Mouse (Mus musculus) stomach, embryonic 16.5 days (tissue): ENCODE data around the gene Shisa2. TPM values are rescaled to one million over a fixed set of nuclear protein-coding genes. Genes with fewer than 3 reads are reported as not detected.

Source experiments
- ATAC-seq: fragments of 200-750 bp; cut with Nextera tagmentation; 2 replicates; pipeline ENCODE4 v1.8.0; 2017; ENCODE audit warnings: moderate number of reproducible peaks, moderate TSS enrichment; ENCODE audit not compliant: insufficient read depth, low FRiP score
- H3K27ac ChIP-seq: fragments of 300-500 bp; sonication (generic); 2 replicates; pipeline ENCODE4 v1.5.1; 2014; ENCODE audit warnings: low read length
- H3K27me3 ChIP-seq: fragments of 300-500 bp; sonication (generic); 2 replicates; pipeline ENCODE4 v1.6.1; 2014; ENCODE audit warnings: low read length, control low read depth, mixed read lengths; ENCODE audit not compliant: control insufficient read depth, insufficient read depth
- H3K36me3 ChIP-seq: fragments of 300-500 bp; sonication (generic); 2 replicates; pipeline ENCODE4 v1.6.1; 2014; ENCODE audit warnings: low read length; ENCODE audit not compliant: control insufficient read depth, insufficient read depth
- H3K4me1 ChIP-seq: fragments of 300-500 bp; sonication (generic); 2 replicates; pipeline ENCODE4 v1.6.1; 2014; ENCODE audit warnings: low read length, control low read depth, mixed read lengths; ENCODE audit not compliant: control insufficient read depth, insufficient read depth
- H3K4me2 ChIP-seq: fragments of 300-500 bp; sonication (generic); 2 replicates; pipeline ENCODE4 v1.6.1; 2014; ENCODE audit warnings: low read depth, low read length, mixed read lengths
- H3K4me3 ChIP-seq: fragments of 300-500 bp; sonication (generic); replicated peaks from 2 replicates; pipeline ENCODE4 v1.5.1; 2014; ENCODE audit warnings: mild to moderate bottlenecking, low read length
- H3K9ac ChIP-seq: fragments of 300-500 bp; sonication (generic); 2 replicates; pipeline ENCODE4 v1.6.1; 2014; ENCODE audit warnings: low read length
- H3K9me3 ChIP-seq: fragments of 300-500 bp; sonication (generic); replicated peaks from 2 replicates; pipeline ENCODE4 v1.6.1; 2016; ENCODE audit warnings: low read length, control low read depth; ENCODE audit not compliant: control insufficient read depth
- WGBS: fragments of 180-500 bp; shearing (Covaris S2); extraction: QIAGEN DNeasy Blood & Tissue Kit; methylation state at CpG from one replicate; pipeline ENCODE4 v1.1.7; 2014; 5-methylcytosine and 5-hydroxymethylcytosine counted together
- polyA plus RNA-seq: library from polyadenylated mRNA; unstranded; fragments of >200 nt; fragmentation: Nextera tagmentation; extraction: Ambion mirVana; gene quantifications from 2 replicates; pipeline ENCODE4 v1.2.1, GENCODE M21; 2015

Gene Shisa2
- polyA plus RNA-seq, 1 experiment from 2014 or later: 5.4 TPM

DNA sequence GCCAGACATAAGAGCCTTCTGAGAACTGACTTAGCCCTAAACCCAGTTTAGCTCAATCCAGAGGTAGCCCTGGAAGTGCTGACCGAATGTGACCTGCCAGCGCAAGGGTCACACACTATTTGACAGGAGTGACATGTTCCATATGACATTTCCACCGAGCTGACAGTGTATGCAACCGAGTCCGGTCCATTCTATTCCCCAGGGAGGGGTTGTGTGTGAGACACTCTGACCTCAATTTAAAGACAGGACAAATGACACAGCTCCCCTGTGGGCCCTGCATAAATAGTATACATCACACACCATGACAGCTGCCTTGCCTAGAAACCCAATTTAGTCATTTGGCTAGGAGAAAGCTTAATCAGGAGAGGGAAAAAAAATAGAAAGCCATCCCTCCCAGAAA lies 16.7 kb downstream of the Shisa2 start:
- no peak overlapping the region for H3K4me2 ChIP-seq
- 33% methylated on average over 5 of the region's 5 CpGs for WGBS
- no peak for ATAC-seq

GRCm38 (mm10) chr14:59643582-59643981 lies 18.5 kb downstream of the Shisa2 start:
- WGBS: 36% methylated on average over 12 of the region's 12 CpGs

More for the DNA sequence above, 16.7 kb downstream of the Shisa2 start:
- H3K36me3 ChIP-seq: no peaks in the 10 kb centered on the region
- H3K27ac ChIP-seq: no peak overlapping the region
- no peak overlapping the region for H3K4me3 ChIP-seq
- no peaks in the 10 kb centered on the region for H3K27me3 ChIP-seq
- H3K4me1 ChIP-seq: peaks cover 11% of the 10 kb centered on the region; the same call in 1 of the 2 replicates
- no peak overlapping the region for H3K9ac ChIP-seq
- H3K9me3 ChIP-seq: no peaks in the 10 kb centered on the region

DNA sequence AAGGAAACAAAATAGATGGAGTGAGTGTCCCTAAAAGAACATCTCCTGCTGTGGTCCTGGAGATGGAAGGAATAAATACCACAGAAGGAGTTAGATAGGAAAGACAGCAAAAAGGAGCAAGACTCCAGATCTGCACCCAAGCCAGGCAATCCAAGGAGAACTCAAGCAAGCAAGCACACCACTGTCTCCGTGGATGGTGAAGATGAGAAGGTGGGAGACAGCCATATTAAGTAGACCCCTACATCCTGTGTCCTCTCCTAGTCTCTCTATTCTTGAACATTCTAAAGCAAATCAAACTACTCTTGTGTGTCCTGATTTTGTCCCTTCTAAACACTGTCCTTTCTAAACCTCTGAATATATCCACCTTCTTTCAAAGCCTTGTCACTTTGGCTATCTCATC lies 19.1 kb downstream of the Shisa2 start:
- ATAC-seq: no peak

More at GRCm38 (mm10) chr14:59643582-59643981, 18.5 kb downstream of the Shisa2 start:
- ATAC-seq: no peak
- Histone ChIP-seq H3K9ac (no peak overlapping the region), H3K4me3 (no peak overlapping the region), H3K4me2 (no peak overlapping the region), H3K9me3 (no peaks in the 10 kb centered on the region), H3K27ac (no peak overlapping the region), H3K36me3 (no peaks in the 10 kb centered on the region), H3K27me3 (no peaks in the 10 kb centered on the region), H3K4me1 (peaks cover 17% of the 10 kb centered on the region)

GRCm38 (mm10) chr14:59644896-59645295 lies 19.8 kb downstream of the Shisa2 start:
- ATAC-seq: no peak
- Histone ChIP-seq H3K4me2 (no peak overlapping the region), H3K4me1 (peaks cover 11% of the 10 kb centered on the region), H3K9ac (no peak overlapping the region), H3K36me3 (no peaks in the 10 kb centered on the region), H3K27me3 (no peaks in the 10 kb centered on the region), H3K27ac (no peak overlapping the region), H3K4me3 (no peak overlapping the region), H3K9me3 (no peaks in the 10 kb centered on the region)
- WGBS: 76% methylated on average over 3 of the region's 3 CpGs

More for the DNA sequence above, 19.1 kb downstream of the Shisa2 start:
- no peaks in the 10 kb centered on the region for H3K9me3 ChIP-seq
- H3K4me1 ChIP-seq: peaks cover 17% of the 10 kb centered on the region
- no peaks in the 10 kb centered on the region for H3K36me3 ChIP-seq
- 95% methylated on average over 1 of the region's 1 CpGs for WGBS
- no peaks in the 10 kb centered on the region for H3K27me3 ChIP-seq
- no peak overlapping the region for H3K4me3 ChIP-seq
- H3K27ac ChIP-seq: no peak overlapping the region
- H3K4me2 ChIP-seq: no peak overlapping the region
- H3K9ac ChIP-seq: no peak overlapping the region

DNA sequence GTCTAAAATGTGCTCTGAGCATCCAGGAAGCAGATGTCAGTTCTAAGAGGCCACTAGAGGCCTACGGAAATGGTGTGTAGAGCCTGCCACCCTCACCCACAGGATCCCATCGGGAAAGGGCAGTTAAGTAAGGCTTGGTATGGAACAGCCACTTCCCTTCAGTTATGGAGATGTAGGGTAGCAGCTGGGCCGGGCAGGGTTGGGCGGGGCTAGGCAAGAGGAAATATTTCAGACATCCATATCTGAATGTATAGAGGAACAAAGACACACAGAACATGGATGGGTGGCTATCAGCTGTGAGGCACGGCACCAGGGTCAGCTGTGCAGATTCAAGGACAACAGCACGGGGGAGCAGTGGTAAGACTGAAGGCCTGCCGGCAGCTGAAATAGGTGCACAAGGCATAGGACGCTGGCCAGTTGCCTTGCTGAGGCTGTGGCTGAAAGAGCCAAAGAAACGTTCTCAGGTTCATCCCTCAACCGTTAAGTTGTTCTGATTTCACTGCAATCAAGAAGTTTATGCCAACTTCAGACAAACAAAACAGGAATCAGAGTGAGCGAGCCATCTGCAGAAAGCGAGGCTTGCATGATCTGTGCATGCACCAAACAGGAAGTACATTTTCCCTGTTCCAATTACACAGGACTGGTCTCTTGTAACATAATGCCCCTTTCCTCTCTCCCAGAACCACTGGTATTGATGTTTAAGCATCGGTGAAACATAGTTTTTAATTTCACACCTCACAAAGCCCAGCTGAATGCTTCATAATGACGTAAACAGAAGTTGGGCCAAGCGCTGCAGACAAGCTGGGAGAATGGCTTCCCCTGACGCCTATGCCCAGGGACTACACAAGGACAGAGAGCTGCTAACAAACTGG lies 22.0 kb downstream of the Shisa2 start:
- Histone ChIP-seq H3K4me1 (peaks cover 10% of the 10 kb centered on the region), H3K4me2 (no peak overlapping the region), H3K27ac (no peak overlapping the region), H3K9ac (no peak overlapping the region), H3K9me3 (no peaks in the 10 kb centered on the region), H3K27me3 (no peaks in the 10 kb centered on the region), H3K4me3 (no peak overlapping the region), H3K36me3 (no peaks in the 10 kb centered on the region)
- ATAC-seq: peak; percentile 29; the same call in 1 of the 2 replicates
- 58% methylated on average over 16 of the region's 16 CpGs for WGBS

- H3K4me2 ChIP-seq: no peak overlapping the region
- 86% methylated on average over 10 of the region's 10 CpGs for WGBS
- H3K27ac ChIP-seq: no peak overlapping the region
- peaks cover 6% of the 10 kb centered on the region for H3K4me1 ChIP-seq
- ATAC-seq: no peak
- H3K9ac ChIP-seq: no peak overlapping the region
- H3K4me3 ChIP-seq: no peak overlapping the region
- no peaks in the 10 kb centered on the region for H3K27me3 ChIP-seq
- no peaks in the 10 kb centered on the region for H3K36me3 ChIP-seq
- H3K9me3 ChIP-seq: no peaks in the 10 kb centered on the region
These were observed 23.5 kb downstream of the Shisa2 start for GRCm38 (mm10) chr14:59648611-59649010.

- ATAC-seq: no peak
- H3K9me3 ChIP-seq: no peaks in the 10 kb centered on the region
- no peak overlapping the region for H3K4me2 ChIP-seq
- no peaks in the 10 kb centered on the region for H3K27me3 ChIP-seq
- H3K4me1 ChIP-seq: peaks cover 6% of the 10 kb centered on the region; the same call in 1 of the 2 replicates
- no peak overlapping the region for H3K27ac ChIP-seq
- H3K9ac ChIP-seq: no peak overlapping the region
- no peak overlapping the region for H3K4me3 ChIP-seq
- no peaks in the 10 kb centered on the region for H3K36me3 ChIP-seq
- WGBS: 67% methylated on average over 6 of the region's 6 CpGs
These were observed 24.2 kb downstream of the Shisa2 start for GRCm38 (mm10) chr14:59649337-59649736.

DNA sequence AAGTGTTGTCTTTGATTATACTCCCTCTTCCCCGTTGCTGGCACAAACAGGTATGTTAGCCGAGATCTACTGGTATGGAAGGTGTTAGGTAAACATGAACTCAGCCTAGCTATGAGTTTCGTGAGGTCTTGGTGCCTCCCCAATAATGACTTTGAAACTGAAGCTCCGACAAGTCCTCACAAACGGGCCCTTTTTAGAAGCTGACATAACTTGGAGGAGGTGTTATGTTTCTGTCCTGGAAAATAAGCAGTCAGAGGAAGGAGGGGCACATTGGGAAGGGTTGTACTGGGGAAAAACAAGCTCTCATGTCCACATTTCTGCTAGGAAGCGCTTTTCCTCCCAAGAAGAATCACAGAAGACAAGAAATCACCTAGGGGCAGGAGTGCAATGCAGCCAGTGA lies 31.5 kb downstream of the Shisa2 start:
- H3K9ac ChIP-seq: no peak overlapping the region
- no peak overlapping the region for H3K27ac ChIP-seq
- H3K4me3 ChIP-seq: no peak overlapping the region
- WGBS: 63% methylated on average over 6 of the region's 6 CpGs
- no peaks in the 10 kb centered on the region for H3K36me3 ChIP-seq
- H3K9me3 ChIP-seq: no peaks in the 10 kb centered on the region
- H3K4me2 ChIP-seq: no peak overlapping the region
- ATAC-seq: no peak
- no peaks in the 10 kb centered on the region for H3K4me1 ChIP-seq
- no peaks in the 10 kb centered on the region; the same call in 1 of the 2 replicates for H3K27me3 ChIP-seq

- Histone ChIP-seq H3K9me3 (no peaks in the 10 kb centered on the region), H3K4me1 (no peaks in the 10 kb centered on the region), H3K27me3 (no peaks in the 10 kb centered on the region; the same call in 1 of the 2 replicates), H3K36me3 (no peaks in the 10 kb centered on the region), H3K4me3 (no peak overlapping the region), H3K27ac (no peak overlapping the region), H3K9ac (no peak overlapping the region), H3K4me2 (no peak overlapping the region)
- ATAC-seq: no peak
- 92% methylated on average over 1 of the region's 1 CpGs for WGBS
These were observed 32.0 kb downstream of the Shisa2 start for GRCm38 (mm10) chr14:59657098-59657497.
